Mouse (Mus musculus) hematopoietic stem cell, adult 5-6 weeks (primary cell): Measurements from ENCODE around the gene Pja2. TPM values are rescaled to one million over a fixed set of nuclear protein-coding genes. Genes with fewer than 3 reads are reported as not detected.
"Not testable (repeated sequence)": the region's sequence is repeated elsewhere in the genome, so short reads cannot be mapped to it uniquely, and the experiment has no call there.

Experiments
- ATAC-seq, 2 experiments: fragments of 125-278 bp in 1 of 2; replicated peaks in 1 of 2; 2 replicates each; pipeline ENCODE4 v1.8.0; 2016 to 2017; ENCODE audit warnings: inconsistent platforms in 2 of 2, mild to moderate bottlenecking in 2 of 2, moderate number of reproducible peaks in 2 of 2, low read depth in 1 of 2, moderate TSS enrichment in 1 of 2; ENCODE audit not compliant: low FRiP score in 2 of 2, poor library complexity in 2 of 2, severe bottlenecking in 2 of 2, insufficient read depth in 1 of 2, low TSS enrichment in 1 of 2
- total RNA-seq: library from RNA; stranded (forward); fragments of 172-1452, 232-1000 nt; gene quantifications from 2 replicates; pipeline ENCODE4 v1.2.3, GENCODE M21; 2017

The Pja2 gene
- total RNA-seq, 1 experiment from 2014 or later = 37.3 TPM

GRCm38 (mm10) chr17:64297628-64298027 lies 34.1 kb downstream of the Pja2 start:
- ATAC-seq = no peak

- ATAC-seq = no peak
Measured at GRCm38 (mm10) chr17:64292740-64293139, 39.0 kb downstream of the Pja2 start.

- no peak for ATAC-seq
Measured at GRCm38 (mm10) chr17:64289684-64290083, 42.0 kb downstream of the Pja2 start.

- no peak for ATAC-seq
Measured at GRCm38 (mm10) chr17:64288000-64288399, 43.7 kb downstream of the Pja2 start.

- ATAC-seq = no peak
Measured at GRCm38 (mm10) chr17:64286836-64287235, 44.9 kb downstream of the Pja2 start.

GRCm38 (mm10) chr17:64281368-64281767 lies 50.3 kb downstream of the Pja2 start:
- not testable (repeated sequence) for ATAC-seq

- peak; percentile 36 to 44; a peak in 3 of 4 replicates for ATAC-seq
Measured at GRCm38 (mm10) chr17:64277649-64278212, 54.0 kb downstream of the Pja2 start.

- ATAC-seq = no peak
Measured at GRCm38 (mm10) chr17:64276666-64277065, 55.0 kb downstream of the Pja2 start.

GRCm38 (mm10) chr17:64275188-64275587 lies 56.5 kb downstream of the Pja2 start:
- ATAC-seq = no peak

GRCm38 (mm10) chr17:64274341-64275105 lies 57.2 kb downstream of the Pja2 start:
- no peak for ATAC-seq

GRCm38 (mm10) chr17:64260571-64260970 lies 71.1 kb downstream of the Pja2 start:
- no peak for ATAC-seq

GRCm38 (mm10) chr17:64248246-64248645 lies 83.5 kb downstream of the Pja2 start:
- peak; percentile 58 to 59 for ATAC-seq

GRCm38 (mm10) chr17:64242898-64243297 lies 88.8 kb downstream of the Pja2 start:
- ATAC-seq = peak; percentile 32 to 46; a peak in 1 of 4 replicates

- no peak for ATAC-seq
Measured at GRCm38 (mm10) chr17:64242310-64242859, 89.3 kb downstream of the Pja2 start.

GRCm38 (mm10) chr17:64241544-64242292 lies 90.0 kb downstream of the Pja2 start:
- no peak for ATAC-seq

- peak; percentile 12 to 42; a peak in 2 of 4 replicates for ATAC-seq
Measured at GRCm38 (mm10) chr17:64232134-64232533, 99.6 kb downstream of the Pja2 start.

- ATAC-seq = not testable (repeated sequence)
Measured at GRCm38 (mm10) chr17:64231637-64232036, 100.1 kb downstream of the Pja2 start.

GRCm38 (mm10) chr17:64231172-64231571 lies 100.5 kb downstream of the Pja2 start:
- ATAC-seq = 0 out of 4 replicates have a peak, but pooled peaks of 1 of the 2 experiments have one; percentile 49
